Mouse (Mus musculus) monocyte, adult 5-6 weeks (primary cell): ENCODE data around the gene Adgrg7. TPM values are rescaled to one million over a fixed set of nuclear protein-coding genes. Genes with fewer than 3 reads are reported as not detected.

Experiments used
- ATAC-seq: fragments of 153-309, 156-312 bp; replicated peaks from 2 replicates; pipeline ENCODE4 v1.8.0; 2017; ENCODE audit warnings: mild to moderate bottlenecking; ENCODE audit not compliant: low TSS enrichment, insufficient number of reproducible peaks, severe bottlenecking, poor library complexity, low FRiP score
- total RNA-seq: library from RNA; stranded (forward); fragments of 200-1000, 200-491, 200-594 nt; gene quantifications from 3 replicates; pipeline ENCODE4 v1.2.3, GENCODE M21; 2017

Gene Adgrg7
- 0.58 TPM in 1 of 3 replicates, not detected in the others for total RNA-seq

GRCm38 (mm10) chr16:56795481-56796139 is at the start of gene Adgrg7:
TSS of gene Adgrg7 (minus strand) at chr16:56795855.
- ATAC-seq, result no peak

- ATAC-seq, result no peak
These were observed 47.3 kb upstream of the Adgrg7 start for GRCm38 (mm10) chr16:56842988-56843387.

DNA sequence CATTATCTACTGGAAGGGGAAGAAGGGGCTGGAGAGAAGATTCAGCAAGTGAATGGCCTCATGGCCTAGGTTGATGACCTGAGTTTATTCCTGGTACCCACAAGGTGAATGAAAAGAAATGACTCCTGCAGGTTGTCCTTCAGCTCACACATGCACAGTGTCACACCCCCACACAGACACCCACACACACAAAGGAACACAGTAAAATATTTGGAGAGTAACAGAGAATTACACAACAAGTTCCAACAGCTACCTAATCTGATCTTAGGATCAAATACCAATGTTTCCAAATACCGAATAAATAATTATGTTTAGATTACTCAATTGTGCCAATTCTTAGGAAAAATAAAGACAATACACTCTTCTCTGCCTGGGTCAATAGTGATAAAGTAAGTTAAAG is 37.7 kb upstream of the Adgrg7 start:
- ATAC-seq, result no peak

DNA sequence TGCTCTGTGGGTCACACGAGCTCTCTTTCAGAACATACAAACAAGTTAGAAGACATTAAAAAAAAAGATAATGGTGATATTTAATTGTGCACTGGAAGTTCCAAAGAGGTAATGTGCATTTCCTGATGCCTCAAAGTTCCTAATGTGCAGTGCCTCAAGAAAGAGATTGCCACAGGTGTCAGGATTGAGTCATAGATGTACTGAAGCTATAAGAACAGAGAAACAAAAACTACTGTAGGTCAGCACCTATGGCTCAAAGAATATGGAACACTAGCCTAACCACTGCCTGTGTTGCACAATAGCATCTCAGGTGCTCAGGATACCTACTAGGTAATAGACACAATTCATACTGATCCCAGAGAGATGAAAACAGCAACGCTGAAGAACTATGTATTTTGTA is 36.3 kb upstream of the Adgrg7 start:
- ATAC-seq, result no peak

GRCm38 (mm10) chr16:56801370-56802109 is 5.9 kb upstream of the Adgrg7 start:
- ATAC-seq, result no peak

DNA sequence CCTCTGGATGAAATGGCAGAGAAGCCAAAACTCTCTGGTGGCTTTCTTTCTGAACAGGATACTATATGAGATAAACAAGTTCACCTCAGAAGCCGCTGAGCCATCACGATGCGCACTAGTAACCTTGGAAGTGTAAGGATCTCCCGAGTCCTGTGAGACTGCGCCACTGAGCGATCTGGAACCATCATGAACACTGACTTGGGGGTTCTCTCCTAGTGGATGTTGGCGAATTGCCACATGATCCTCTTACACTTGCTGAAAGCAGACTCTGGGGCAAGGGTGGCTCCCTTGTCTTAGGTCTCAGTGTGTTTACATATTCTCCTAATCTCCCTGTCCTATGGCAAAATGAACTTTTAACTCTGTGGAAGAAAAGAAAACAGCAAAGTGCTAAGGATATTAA is 5.3 kb upstream of the Adgrg7 start:
- ATAC-seq, result no peak

DNA sequence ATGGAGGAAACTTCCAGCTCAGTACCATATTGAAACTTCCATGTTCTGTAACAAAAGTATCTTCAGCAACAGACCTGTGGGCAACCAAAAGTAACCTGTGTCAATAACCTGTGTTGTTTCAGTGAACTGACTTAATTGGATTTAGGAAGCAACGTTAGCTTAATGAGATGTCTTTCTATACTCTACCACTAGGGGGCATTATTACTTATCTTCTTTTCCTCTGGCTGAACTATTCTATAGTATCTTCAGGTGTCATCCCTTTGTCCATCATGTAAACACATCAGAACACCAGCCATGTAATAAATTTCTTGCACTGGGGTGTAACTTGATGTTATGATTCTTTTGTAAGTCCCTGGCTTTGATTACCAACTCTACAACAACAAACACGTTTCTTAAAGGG is 4.8 kb upstream of the Adgrg7 start:
- ATAC-seq, result no peak

- ATAC-seq, result no peak
These were observed 3.9 kb upstream of the Adgrg7 start for GRCm38 (mm10) chr16:56799541-56800029.

- no peak for ATAC-seq
These were observed 3.2 kb upstream of the Adgrg7 start for GRCm38 (mm10) chr16:56798873-56799272.

DNA sequence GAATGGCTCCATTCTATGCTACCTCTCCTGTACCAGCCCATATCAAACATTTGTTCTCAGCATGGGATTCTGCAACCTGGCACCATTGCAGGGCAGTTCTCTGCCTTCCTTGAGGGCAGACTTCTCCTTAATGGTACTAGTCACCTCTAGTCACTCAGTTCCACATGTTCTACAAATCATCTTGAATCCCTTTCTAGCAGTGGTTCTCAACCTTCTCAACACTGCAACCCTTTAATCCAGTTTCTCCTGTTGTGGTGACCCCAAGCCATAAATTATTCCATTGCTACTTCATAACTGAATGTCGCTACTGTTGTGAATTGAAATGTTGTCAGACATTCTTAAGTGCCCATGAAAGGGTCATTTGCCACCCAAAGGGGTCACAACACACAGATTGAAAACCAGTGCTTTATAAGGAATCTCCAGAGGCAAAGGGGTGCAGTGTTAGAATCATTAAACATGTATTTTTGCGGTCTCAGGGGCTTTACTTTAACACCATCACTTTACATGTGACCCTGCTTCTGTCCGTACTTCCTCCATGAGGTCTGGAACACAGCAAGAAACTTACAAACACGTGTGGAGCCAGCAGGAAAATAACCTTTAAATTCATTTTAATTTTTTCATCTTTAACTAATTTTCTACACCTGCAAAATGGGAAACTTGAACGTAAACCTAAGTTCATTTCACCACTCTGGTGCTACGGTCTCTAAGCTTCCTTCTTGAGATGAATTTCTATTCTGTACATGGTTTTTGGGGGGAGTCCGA is 1.1 kb downstream of the Adgrg7 start:
- ATAC-seq, result no peak

DNA sequence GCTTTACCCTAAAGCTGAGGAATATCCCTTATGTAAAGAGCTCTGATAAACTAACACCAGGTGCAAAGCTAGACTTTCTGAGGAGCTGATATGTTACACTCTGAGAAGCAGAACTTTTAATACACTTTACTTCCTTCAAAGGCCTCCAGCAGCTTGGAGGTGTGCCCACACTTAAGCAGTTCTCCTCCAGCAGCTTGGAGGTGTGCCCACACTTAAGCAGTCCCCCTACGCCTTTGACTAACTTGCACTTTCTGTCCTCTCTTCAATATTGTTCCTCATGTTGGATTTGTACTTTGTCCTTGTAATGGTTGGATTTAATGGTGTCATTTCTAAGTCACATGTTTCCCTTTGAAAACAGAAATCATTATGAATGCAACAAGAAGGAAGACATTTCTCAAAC is 1.9 kb downstream of the Adgrg7 start:
- no peak for ATAC-seq

- no peak for ATAC-seq
These were observed 9.7 kb downstream of the Adgrg7 start for GRCm38 (mm10) chr16:56785943-56786342.

DNA sequence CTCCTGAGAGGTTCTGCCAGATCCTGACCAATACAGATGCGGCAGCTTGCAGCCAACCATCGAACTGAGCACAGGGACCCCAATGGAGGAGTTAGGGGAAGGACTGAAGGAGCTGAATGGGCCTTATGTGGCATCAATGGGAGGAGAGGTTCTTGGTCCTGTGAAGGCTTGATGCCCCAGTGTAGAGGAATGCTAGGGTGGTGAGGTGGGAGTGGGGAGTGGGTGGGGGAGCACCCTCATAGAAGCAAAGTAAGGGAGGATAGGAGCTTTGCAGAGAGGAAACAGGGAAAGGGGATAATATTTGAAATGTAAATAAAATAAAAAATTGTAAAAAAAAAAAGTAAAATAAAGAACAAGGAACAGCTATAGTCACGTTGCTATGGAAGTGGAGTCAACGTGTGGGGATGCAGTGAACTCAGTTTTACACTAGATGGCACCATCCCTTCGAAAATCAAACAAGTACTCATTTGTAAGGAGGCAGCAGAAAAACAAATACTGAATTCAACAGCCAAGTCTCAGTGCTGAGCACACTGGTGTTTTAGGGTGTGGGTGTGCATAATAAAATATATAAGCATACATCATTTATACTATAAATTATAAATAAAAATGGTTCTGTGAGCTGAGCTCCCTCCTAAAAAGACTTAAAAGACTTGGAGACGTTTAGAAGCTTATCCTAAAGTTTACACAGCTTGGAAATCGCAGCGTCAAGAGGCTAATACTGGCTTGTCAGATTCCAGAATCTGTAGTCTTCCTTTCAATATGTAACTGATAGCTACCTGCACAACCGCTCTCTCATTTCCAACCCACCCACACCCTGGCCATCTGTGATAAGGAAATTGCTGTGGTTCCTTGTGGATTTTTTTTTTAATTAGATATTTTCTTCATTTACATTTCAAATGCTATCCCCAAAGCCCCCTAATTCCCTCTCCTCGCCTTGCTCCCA is 24.2 kb downstream of the Adgrg7 start:
- ATAC-seq, result no peak

DNA sequence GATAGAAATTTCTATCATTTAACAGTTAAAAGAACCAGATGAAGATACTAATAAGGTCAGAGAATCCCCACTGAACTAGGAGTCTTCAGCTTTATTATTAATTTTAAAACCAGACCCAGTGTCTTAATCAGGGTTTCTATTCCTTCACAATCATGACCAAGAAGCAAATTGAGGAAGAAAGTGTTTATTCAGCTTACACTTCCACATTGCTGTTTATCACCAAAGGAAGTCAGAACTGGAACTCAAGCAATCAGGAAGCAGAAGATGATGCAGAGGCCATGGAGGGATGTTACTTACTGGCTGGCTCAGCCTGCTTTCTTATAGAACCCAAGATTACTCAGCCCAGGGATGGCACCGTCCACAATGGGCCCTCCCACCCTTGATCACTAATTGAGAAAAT is 66.6 kb downstream of the Adgrg7 start:
- ATAC-seq, result no peak

DNA sequence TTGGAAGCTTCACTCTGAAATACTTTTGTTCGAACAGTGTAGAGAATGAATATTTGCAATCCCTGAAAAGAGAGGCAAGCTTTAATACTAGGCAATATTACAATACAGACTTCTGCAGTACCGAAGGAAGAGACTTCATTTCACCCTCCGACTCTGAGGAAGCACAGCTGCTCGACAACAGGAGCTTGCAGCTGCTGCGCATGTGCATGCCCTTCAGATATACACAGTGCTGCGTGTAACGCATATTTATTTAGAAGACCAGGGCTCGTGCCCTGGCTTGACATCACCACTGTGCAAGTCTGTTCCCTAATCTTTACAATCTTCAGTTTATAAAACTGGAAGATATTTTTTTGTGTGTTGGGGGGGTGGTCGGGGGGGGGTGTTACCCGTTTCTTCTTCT is 70.7 kb downstream of the Adgrg7 start:
- no peak for ATAC-seq

DNA sequence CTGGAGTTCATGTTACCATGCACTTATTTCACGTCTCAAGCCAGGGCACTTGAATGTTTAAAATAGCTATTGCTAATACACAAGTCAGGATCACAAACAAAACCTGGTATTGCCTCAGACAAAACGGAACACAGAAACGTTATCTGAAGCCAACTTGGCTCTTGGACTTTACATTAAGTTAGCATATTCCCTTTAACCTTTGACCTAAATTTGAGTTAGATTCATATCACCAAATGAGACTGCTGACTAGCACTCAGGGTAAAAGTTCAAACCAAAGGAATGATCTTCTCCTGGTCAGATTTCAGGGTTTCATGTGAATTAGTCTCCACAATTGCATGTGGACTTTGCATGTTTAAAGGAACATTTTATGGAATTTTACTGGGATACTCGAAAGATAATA is 73.3 kb downstream of the Adgrg7 start:
- ATAC-seq, result no peak

- ATAC-seq, result no peak
These were observed 76.6 kb downstream of the Adgrg7 start for GRCm38 (mm10) chr16:56719031-56719430.
